Mouse (Mus musculus) thymus, adult 2 months (tissue): ENCODE data around the gene Tpra1.

Experiments used
- CTCF ChIP-seq: fragments of 200-500 bp; IDR thresholded peaks from 2 replicates; pipeline ENCODE4 v1.5.1; 2012; ENCODE audit warnings: mild to moderate bottlenecking, control low read depth, low read length, moderate library complexity, borderline replicate concordance; ENCODE audit not compliant: control insufficient read depth, poor library complexity, insufficient read depth; ENCODE audit errors: extremely low read depth
- POLR2A ChIP-seq: fragments of 200-500 bp; IDR thresholded peaks from 2 replicates; pipeline ENCODE4 v1.6.1; 2012; ENCODE audit warnings: mild to moderate bottlenecking, low read length, control low read depth, moderate library complexity; ENCODE audit not compliant: control insufficient read depth, poor library complexity, insufficient read depth; ENCODE audit errors: extremely low read depth

DNA sequence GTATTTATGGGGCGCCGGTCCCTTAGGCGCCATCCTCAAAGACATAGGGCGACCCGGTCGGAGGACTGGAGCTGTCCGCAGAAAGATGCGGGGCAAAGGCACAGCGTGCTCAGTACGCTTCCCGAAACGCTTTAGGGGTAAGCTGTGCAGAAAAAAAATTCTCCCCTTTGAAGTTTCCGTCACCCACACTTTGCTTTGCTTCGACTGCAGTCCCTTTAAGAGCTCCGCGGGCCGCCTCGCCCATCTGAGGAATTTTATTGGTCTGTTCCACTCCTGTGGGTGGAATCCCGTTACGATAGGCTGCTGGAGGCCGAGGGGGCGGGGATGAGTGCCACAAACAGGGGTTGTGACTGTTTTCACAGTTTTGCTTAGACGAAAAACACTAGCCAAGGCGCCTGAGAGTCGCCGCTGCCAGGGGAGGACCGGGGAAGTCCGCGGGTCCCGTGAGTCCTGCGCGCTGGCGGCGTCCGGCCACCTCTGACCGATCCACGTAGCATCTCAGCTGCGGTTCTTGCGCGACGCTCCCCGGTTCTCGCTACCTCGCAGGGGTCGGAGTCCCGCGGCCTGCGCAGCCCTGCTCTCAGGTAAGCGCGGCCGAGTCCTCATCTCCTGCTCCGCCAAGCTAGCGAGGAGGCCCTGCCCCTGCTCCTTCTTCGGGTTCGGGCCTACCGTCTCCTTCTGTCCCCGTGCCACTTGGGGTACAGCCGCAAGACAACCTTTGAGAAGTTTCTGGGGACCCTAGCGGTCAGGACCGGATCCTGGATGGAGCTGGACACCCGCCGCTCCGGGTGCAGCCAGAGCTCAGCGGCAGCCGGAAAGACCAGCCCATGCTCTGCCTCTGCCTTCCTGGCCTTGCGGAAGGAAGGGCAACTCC is at the start of gene Tpra1:
- TF ChIP-seq CTCF = peak; percentile 47; the same call in 1 of the 2 replicates
- 0 out of 2 replicates have a peak, but pooled peaks have one; percentile 15 for TF ChIP-seq POLR2A
